Mouse (Mus musculus): ENCODE data around the gene Echdc2. TPM values are rescaled to one million over a fixed set of nuclear protein-coding genes. Genes with fewer than 3 reads are reported as not detected.

Echdc2 gene
- total and polyA plus RNA-seq, 3 experiments: 45.5 to 54.3 (median 51.1) TPM

- Histone ChIP-seq H3K4me2 (ENCODE audit: insufficient read depth, low read depth, poor library complexity, severe bottlenecking) (no peak overlapping the region), H3K27ac (ENCODE audit: insufficient read depth, low read depth) (no peak overlapping the region), H3K4me1 (ENCODE audit: control insufficient read depth in 1 of 2, insufficient read depth in 2 of 2) (peaks cover 0 to 22% of the 10 kb centered on the region in 2 experiments; a peak in 2 of 4 replicates), H3K27me3 (replicated peaks) (no peaks in the 10 kb centered on the region), H3K9me3 (replicated peaks; ENCODE audit: low read length) (no peaks in the 10 kb centered on the region), H3K36me3 (replicated peaks in 1 of 2; ENCODE audit: control insufficient read depth in 1 of 2, insufficient read depth in 1 of 2, low read length in 1 of 2) (no peaks in the 10 kb centered on the region), H3K79me2 (replicated peaks; ENCODE audit: control insufficient read depth, extremely low read depth, insufficient read depth, poor library complexity, severe bottlenecking) (no peaks in the 10 kb centered on the region), H3K4me3 (replicated peaks in 1 of 3; ENCODE audit: low read depth in 2 of 3, low read length in 2 of 3, poor library complexity in 1 of 3) (no peak overlapping the region), H3K9ac (ENCODE audit: insufficient read depth, low read depth) (no peak overlapping the region)
- in situ Hi-C loops (cut with MboI; ENCODE audit: low pct_ligation_motif_present, low pct_unique_long_range_greater_than_20kb, low sequenced_read_pairs): no loop called here
- no peak for DNase-seq (ENCODE audit: extremely low read depth)
- dilution Hi-C loops (cut with MboI; ENCODE audit: extremely low pct_ligation_motif_present, extremely low pct_unique_long_range_greater_than_20kb, low sequenced_read_pairs): no loop called here
- TF ChIP-seq BHLHE40 (IDR thresholded peaks at IDR 0.05; ENCODE audit: low read depth, low read length) (no peak), RAD21 (IDR thresholded peaks at IDR 0.05; ENCODE audit: low read depth, low read length) (no peak), TCF12 (IDR thresholded peaks at IDR 0.05; ENCODE audit: low read depth, low read length) (no peak), ETS1 (conservative IDR thresholded peaks at IDR 0.05; ENCODE audit: low read depth, low read length) (no peak), TBP (conservative IDR thresholded peaks at IDR 0.05; ENCODE audit: low read depth, low read length) (no peak), CTCF (conservative IDR thresholded peaks at IDR 0.05 in 1 of 2, IDR thresholded peaks at IDR 0.05 in 1 of 2; ENCODE audit: low read depth in 2 of 2, low read length in 2 of 2) (no peak), IRF4 (IDR thresholded peaks at IDR 0.05; ENCODE audit: low read depth, low read length) (no peak), NELFE (IDR thresholded peaks at IDR 0.05; ENCODE audit: low read depth, low read length) (no peak), ZKSCAN1 (IDR thresholded peaks at IDR 0.05; ENCODE audit: borderline replicate concordance, low read depth, low read length) (no peak), MXI1 (IDR thresholded peaks at IDR 0.05; ENCODE audit: low read depth, low read length) (no peak), ZMIZ1 (IDR thresholded peaks at IDR 0.05; ENCODE audit: low read depth, low read length) (no peak), MAZ (IDR thresholded peaks at IDR 0.05; ENCODE audit: low read depth, low read length) (no peak), JUND (conservative IDR thresholded peaks at IDR 0.05; ENCODE audit: low read depth, low read length) (no peak), JUN (IDR thresholded peaks at IDR 0.05; ENCODE audit: insufficient read depth, low read depth, low read length) (no peak), GABPA (IDR thresholded peaks at IDR 0.05; ENCODE audit: insufficient replicate concordance, low read depth, low read length) (no peak), CHD1 (IDR thresholded peaks at IDR 0.05; ENCODE audit: low read depth, low read length) (no peak), MEF2A (IDR thresholded peaks at IDR 0.05; ENCODE audit: borderline replicate concordance, low read depth, low read length) (no peak), CHD2 (IDR thresholded peaks at IDR 0.05; ENCODE audit: low read length) (no peak), KAT2A (IDR thresholded peaks at IDR 0.05; ENCODE audit: insufficient replicate concordance, low read length) (no peak), PAX5 (IDR thresholded peaks at IDR 0.05; ENCODE audit: low read length) (no peak)
Observed at GRCm38 (mm10) chr4:108222507-108222906, 57.3 kb downstream of the Echdc2 start.

GRCm38 (mm10) chr4:108225341-108225872 is 60.2 kb downstream of the Echdc2 start:
- no peak overlapping the region for H3K9ac ChIP-seq (ENCODE audit: insufficient read depth, low read depth)
- in situ Hi-C loops (cut with MboI; ENCODE audit: low pct_ligation_motif_present, low pct_unique_long_range_greater_than_20kb, low sequenced_read_pairs) (no loop called here), dilution Hi-C loops (cut with MboI; ENCODE audit: extremely low pct_ligation_motif_present, extremely low pct_unique_long_range_greater_than_20kb, low sequenced_read_pairs) (no loop called here)
- H3K36me3 ChIP-seq (replicated peaks in 1 of 2; ENCODE audit: control insufficient read depth in 1 of 2, insufficient read depth in 1 of 2, low read length in 1 of 2): no peaks in the 10 kb centered on the region
- H3K79me2 ChIP-seq (replicated peaks; ENCODE audit: control insufficient read depth, extremely low read depth, insufficient read depth, poor library complexity, severe bottlenecking): no peaks in the 10 kb centered on the region
- no peak overlapping the region for H3K27ac ChIP-seq (ENCODE audit: insufficient read depth, low read depth)
- no peak overlapping the region for H3K4me2 ChIP-seq (ENCODE audit: insufficient read depth, low read depth, poor library complexity, severe bottlenecking)
- no peak overlapping the region for H3K4me3 ChIP-seq (replicated peaks in 1 of 3; ENCODE audit: low read depth in 2 of 3, low read length in 2 of 3, poor library complexity in 1 of 3)
- peaks cover 0 to 22% of the 10 kb centered on the region in 2 experiments; a peak in 2 of 4 replicates for H3K4me1 ChIP-seq (ENCODE audit: control insufficient read depth in 1 of 2, insufficient read depth in 2 of 2)
- TF ChIP-seq RCOR1 (conservative IDR thresholded peaks at IDR 0.05; ENCODE audit: low read depth, low read length) (no peak), CHD1 (IDR thresholded peaks at IDR 0.05; ENCODE audit: low read depth, low read length) (no peak), USF1 (IDR thresholded peaks at IDR 0.05; ENCODE audit: low read depth, low read length) (no peak), JUND (conservative IDR thresholded peaks at IDR 0.05; ENCODE audit: low read depth, low read length) (no peak), TBP (conservative IDR thresholded peaks at IDR 0.05; ENCODE audit: low read depth, low read length) (no peak), MEF2A (IDR thresholded peaks at IDR 0.05; ENCODE audit: borderline replicate concordance, low read depth, low read length) (no peak), ZC3H11A (IDR thresholded peaks at IDR 0.05; ENCODE audit: low read depth, low read length) (no peak), POLR2A (IDR thresholded peaks at IDR 0.05; ENCODE audit: low read depth, low read length) (no peak), USF2 (conservative IDR thresholded peaks at IDR 0.05; ENCODE audit: low read depth, low read length) (no peak), PAX5 (IDR thresholded peaks at IDR 0.05; ENCODE audit: low read length) (no peak), ZKSCAN1 (IDR thresholded peaks at IDR 0.05; ENCODE audit: borderline replicate concordance, low read depth, low read length) (no peak), IRF4 (IDR thresholded peaks at IDR 0.05; ENCODE audit: low read depth, low read length) (no peak), EP300 (IDR thresholded peaks at IDR 0.05; ENCODE audit: low read length) (no peak), POLR2AphosphoS2 (IDR thresholded peaks at IDR 0.05; ENCODE audit: low read depth, low read length) (no peak), SIN3A (IDR thresholded peaks at IDR 0.05; ENCODE audit: low read length) (no peak), MAX (IDR thresholded peaks at IDR 0.05; ENCODE audit: low read length) (no peak), ZNF384 (IDR thresholded peaks at IDR 0.05; ENCODE audit: low read depth, low read length) (no peak), CHD2 (IDR thresholded peaks at IDR 0.05; ENCODE audit: low read length) (no peak)
- no peaks in the 10 kb centered on the region for H3K9me3 ChIP-seq (replicated peaks; ENCODE audit: low read length)
- DNase-seq (ENCODE audit: extremely low read depth): no peak
- no peaks in the 10 kb centered on the region for H3K27me3 ChIP-seq (replicated peaks)

All from CH12.LX (cell line).